Comparison of ENCODE assay signal across 8 mouse cellular contexts in the genomic region with DNA sequence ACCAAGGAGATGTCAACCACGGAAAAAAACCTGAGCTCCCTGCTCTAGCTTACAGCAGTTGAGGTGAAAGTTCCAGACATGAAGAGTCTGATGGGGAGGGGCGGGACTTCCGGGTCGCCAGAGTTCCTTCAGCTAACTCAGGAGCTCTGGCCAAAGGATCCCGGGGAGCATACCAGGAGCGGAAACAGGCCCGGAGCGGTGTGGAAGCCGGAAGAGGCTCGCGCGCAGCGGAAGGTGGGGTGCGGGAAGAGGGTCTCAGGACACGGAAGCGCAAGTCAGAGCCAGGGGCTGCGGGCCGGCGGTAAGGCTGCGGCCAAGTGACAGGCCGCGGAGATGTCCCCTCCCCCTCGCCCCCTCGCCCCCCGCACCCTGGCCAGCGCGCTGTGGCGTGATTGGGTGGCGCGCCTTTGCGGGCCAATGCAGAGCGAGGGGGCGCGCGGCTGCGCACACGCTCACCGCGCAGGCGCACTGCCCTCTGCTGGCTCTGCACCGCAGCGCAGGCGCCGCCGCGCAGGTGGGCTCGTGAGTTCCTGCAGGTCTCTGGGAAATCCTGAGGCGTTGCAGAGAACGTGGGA. TPM values are rescaled to one million over a fixed set of nuclear protein-coding genes. Genes with fewer than 3 reads are reported as not detected.
DNase-seq lines count a peak whose midpoint lies in the region; ATAC-seq and TF ChIP-seq lines count a peak whose summit lies in the region.

Echdc1 (plus strand) TSS at position 103 of the 575 bp plus-strand sequence.

- peak; percentile 92 for TF ChIP-seq CTCF in liver, adult 2 months (IDR thresholded peaks at IDR 0.05; ENCODE audit: low read depth, low read length)

- H3K4me3 ChIP-seq in heart, embryonic 11.5 days (ENCODE audit: low read depth, low read length) = peak within 1 kb of the TSS; percentile 62
- peak within 1 kb of the TSS; percentile 71 for H3K4me3 ChIP-seq in kidney, embryonic 16.5 days (ENCODE audit: low read length)
- H3K4me3 ChIP-seq in liver, adult 2 months (ENCODE audit: insufficient read depth, low read depth, low read length) = peak within 1 kb of the TSS; percentile 69
- H3K4me3 ChIP-seq in myocyte = peak within 1 kb of the TSS; percentile 62

- peaks cover 4% of the 10 kb centered on the region; the same call in 1 of the 2 replicates for H3K4me1 ChIP-seq in heart, embryonic 11.5 days (ENCODE audit: control insufficient read depth, insufficient read depth, low read length)
- peaks cover 6% of the 10 kb centered on the region; the same call in 1 of the 2 replicates for H3K4me1 ChIP-seq in kidney, embryonic 16.5 days (ENCODE audit: insufficient read depth, low read length)
- H3K4me1 ChIP-seq in liver, adult 2 months (ENCODE audit: control insufficient read depth, insufficient read depth, low read length) = peaks cover 6% of the 10 kb centered on the region; the same call in 1 of the 2 replicates

- peak within 1 kb of the TSS; percentile 84 for H3K9ac ChIP-seq in heart, embryonic 11.5 days (ENCODE audit: low read depth, low read length)
- H3K9ac ChIP-seq in kidney, embryonic 16.5 days (replicated peaks; ENCODE audit: low read length) = peak within 1 kb of the TSS; percentile 84
- peak within 1 kb of the TSS; percentile 78 for H3K9ac ChIP-seq in liver, adult 2 months (ENCODE audit: low read depth, low read length)

- DNase-seq in B cell, adult 2 months = peak; percentile 84 to 88
- peak; percentile 96 for DNase-seq in brain, adult 2 months (ENCODE audit: low read depth, low spot score)
- DNase-seq in liver, adult 2 months (ENCODE audit: extremely low read depth, low read depth, low spot score) = peak; percentile 89
- DNase-seq in splenic B cell, adult 2 months (ENCODE audit: low read depth, low spot score) = peak; percentile 94

- H3K4me2 ChIP-seq in heart, embryonic 11.5 days = peak within 1 kb of the TSS; percentile 70
- peak within 1 kb of the TSS; percentile 58 for H3K4me2 ChIP-seq in kidney, embryonic 16.5 days (replicated peaks; ENCODE audit: low read depth, low read length)
- H3K4me2 ChIP-seq in myocyte (ENCODE audit: low read depth) = peak within 1 kb of the TSS; percentile 93

- ATAC-seq in erythroblast, adult 5-6 weeks (replicated peaks; ENCODE audit: low FRiP score, poor library complexity, severe bottlenecking) = peak; percentile 95
- ATAC-seq in heart, embryonic 11.5 days (replicated peaks; ENCODE audit: insufficient number of reproducible peaks, low FRiP score, low TSS enrichment) = peak; percentile 97
- ATAC-seq in kidney, embryonic 16.5 days (ENCODE audit: low FRiP score, low TSS enrichment) = peak; percentile 99

- H3K27ac ChIP-seq in heart, embryonic 11.5 days (ENCODE audit: low read depth, low read length) = peak within 1 kb of the TSS; percentile 84
- H3K27ac ChIP-seq in kidney, embryonic 16.5 days (ENCODE audit: low read length) = peak within 1 kb of the TSS; percentile 91
- H3K27ac ChIP-seq in liver, adult 2 months (replicated peaks; ENCODE audit: insufficient read depth, low read depth, low read length) = peak within 1 kb of the TSS; percentile 77

- H3ac ChIP-seq in myocyte (ENCODE audit: control insufficient read depth, insufficient read length) = peak within 1 kb of the TSS; percentile 4

- H3K36me3 ChIP-seq in heart, embryonic 11.5 days (ENCODE audit: control insufficient read depth, insufficient read depth, low read length) = no peaks in the 10 kb centered on the region
- H3K36me3 ChIP-seq in kidney, embryonic 16.5 days (ENCODE audit: insufficient read depth, low read length) = no peaks in the 10 kb centered on the region
- H3K36me3 ChIP-seq in liver, adult 2 months (ENCODE audit: control insufficient read depth, insufficient read depth, low read length) = peaks cover 5% of the 10 kb centered on the region
- no peaks in the 10 kb centered on the region for H3K36me3 ChIP-seq in myocyte (ENCODE audit: control insufficient read depth, insufficient read depth)
- H3K36me3 ChIP-seq in splenic B cell, adult 2 months (ENCODE audit: control insufficient read depth, insufficient read depth, low read length, poor library complexity, severe bottlenecking) = 0 out of 2 replicates have a peak, but pooled peaks cover 2% of the 10 kb centered on the region

- H3K9me3 ChIP-seq in heart, embryonic 11.5 days (replicated peaks; ENCODE audit: control insufficient read depth, low read length) = no peaks in the 10 kb centered on the region
- no peaks in the 10 kb centered on the region for H3K9me3 ChIP-seq in kidney, embryonic 16.5 days (ENCODE audit: low read length)

- peak; percentile 33 for TF ChIP-seq POLR2A in liver, adult 2 months (IDR thresholded peaks at IDR 0.05; ENCODE audit: extremely low read depth, insufficient read depth, low read length)
- peak; percentile 58 for TF ChIP-seq POLR2A in myocyte (IDR thresholded peaks at IDR 0.05; ENCODE audit: insufficient read length, low read depth)

- WGBS in heart, embryonic 11.5 days (ENCODE audit: insufficient replicate concordance) = 1% methylated on average over 44 of the region's 49 CpGs
- under 1% methylated on average over 47 of the region's 49 CpGs for WGBS in kidney, embryonic 16.5 days
- under 1% methylated on average over 45 of the region's 49 CpGs for WGBS in liver, adult 2 months

- no peaks in the 10 kb centered on the region; the same call in 1 of the 2 replicates for H3K79me2 ChIP-seq in liver, adult 2 months (ENCODE audit: control insufficient read depth, insufficient read depth, low read length)
- H3K79me2 ChIP-seq in myocyte (ENCODE audit: control insufficient read depth, insufficient read depth) = peaks cover 5% of the 10 kb centered on the region

- no peaks in the 10 kb centered on the region for H3K27me3 ChIP-seq in heart, embryonic 11.5 days (ENCODE audit: control insufficient read depth, insufficient read depth, low read length)
- no peaks in the 10 kb centered on the region for H3K27me3 ChIP-seq in kidney, embryonic 16.5 days (ENCODE audit: insufficient read depth, low read length)
- no peaks in the 10 kb centered on the region for H3K27me3 ChIP-seq in liver, adult 2 months (ENCODE audit: control insufficient read depth, insufficient read depth, low read length)
- H3K27me3 ChIP-seq in myocyte (ENCODE audit: control insufficient read depth, insufficient read depth, insufficient read length) = no peaks in the 10 kb centered on the region
- H3K27me3 ChIP-seq in splenic B cell, adult 2 months (ENCODE audit: control insufficient read depth, insufficient read depth, low read length, poor library complexity, severe bottlenecking) = no peaks in the 10 kb centered on the region

TF ChIP-seq in myocyte, 11 proteins besides CTCF, POLR2A, EP300 and RAD21:
- TF ChIP-seq MYOD1 (IDR thresholded peaks at IDR 0.05; ENCODE audit: control insufficient read depth in 1 of 3, insufficient read length in 2 of 3, low read depth in 2 of 3) (peak in 2 of 3 experiments; percentile 18 to 65), POLR2AphosphoS2 (IDR thresholded peaks at IDR 0.05; ENCODE audit: insufficient read length, low read depth) (peak; percentile 33), MYOG (IDR thresholded peaks at IDR 0.05; ENCODE audit: control insufficient read depth in 1 of 3, insufficient read depth in 1 of 3, insufficient read length in 2 of 3, low read depth in 2 of 3) (peak in 1 of 3 experiments; percentile 62), E2F4 (IDR thresholded peaks at IDR 0.05; ENCODE audit: insufficient read depth) (no peak), MAX (IDR thresholded peaks at IDR 0.05; ENCODE audit: low read depth) (no peak), TCF3 (IDR thresholded peaks at IDR 0.05; ENCODE audit: insufficient read length, low read depth) (no peak)

RNA-seq across cellular contexts. Expression of gene Echdc1, which starts in this region (rescaled TPM):
- 2.7 and 5.0 TPM in 2 replicates for total RNA-seq in erythroblast, adult 5-6 weeks (2015; ENCODE audit: low replicate concordance)
- 3.8 and 10.3 TPM in 2 replicates for total RNA-seq in erythroblast, adult 5-6 weeks (2017; ENCODE audit: low replicate concordance)
- 27.9 and 29.2 TPM in 2 replicates for polyA plus RNA-seq in heart, embryonic 11.5 days (2014; fragmentation: Nextera tagmentation; extraction: Ambion mirVana)
- 33.2 and 33.7 TPM in 2 replicates for polyA plus RNA-seq in kidney, embryonic 16.5 days (2015; fragmentation: Nextera tagmentation; extraction: Ambion mirVana)
- 65.2 and 100 TPM in 2 replicates for total RNA-seq in liver, adult 2 months (2014; rRNA removed)
- 12.4 and 17.9 TPM in 2 replicates for polyA plus RNA-seq in liver, adult 2 months (2012; rRNA removed)
- 7.1 TPM for polyA plus RNA-seq in myocyte (2012; fragmentation: generic; extraction: Trizol)

Comparison
In these comparisons a context has a peak if more than half of its experiments do, and no peak if none do; other contexts are left out.
1. Peak in every context shown above with its lines: DNase-seq, ATAC-seq, H3K4me3 ChIP-seq and H3K27ac ChIP-seq.